Mouse (Mus musculus) liver, adult 2 months (tissue): ENCODE measurements around the gene Zbtb20. TPM values are rescaled to one million over a fixed set of nuclear protein-coding genes. Genes with fewer than 3 reads are reported as not detected.

Experiments
- DNase-seq: peaks from one replicate; pipeline ENCODE4 v3.0.0-alpha.2; 2011; ENCODE audit warnings: low read depth, low spot score; ENCODE audit errors: extremely low read depth
- H3K27ac ChIP-seq: fragments of 200-500 bp; replicated peaks from 2 replicates; pipeline ENCODE4 v1.5.1; 2012; ENCODE audit warnings: low read depth, mild to moderate bottlenecking, control low read depth, inconsistent platforms, low read length; ENCODE audit not compliant: insufficient read depth
- H3K27me3 ChIP-seq: fragments of 200-500 bp; 2 replicates; pipeline ENCODE4 v1.6.1; 2012; ENCODE audit warnings: mild to moderate bottlenecking, moderate library complexity, low read length, inconsistent platforms; ENCODE audit not compliant: control insufficient read depth, insufficient read depth
- H3K36me3 ChIP-seq: fragments of 200-500 bp; 2 replicates; pipeline ENCODE4 v1.6.1; 2012; ENCODE audit warnings: low read length, inconsistent platforms; ENCODE audit not compliant: control insufficient read depth, insufficient read depth
- H3K4me1 ChIP-seq: fragments of 200-500 bp; 2 replicates; pipeline ENCODE4 v1.6.1; 2011; ENCODE audit warnings: low read length; ENCODE audit not compliant: control insufficient read depth, insufficient read depth
- H3K4me3 ChIP-seq: fragments of 200-500 bp; 2 replicates; pipeline ENCODE4 v1.5.1; 2011; ENCODE audit warnings: low read depth, mild to moderate bottlenecking, control low read depth, low read length, moderate library complexity; ENCODE audit not compliant: insufficient read depth
- H3K79me2 ChIP-seq: fragments of 200-500 bp; 2 replicates; pipeline ENCODE4 v1.6.1; 2012; ENCODE audit warnings: inconsistent platforms, mild to moderate bottlenecking, low read length, moderate library complexity; ENCODE audit not compliant: control insufficient read depth, insufficient read depth
- H3K9ac ChIP-seq: fragments of 200-500 bp; 2 replicates; pipeline ENCODE4 v1.6.1; 2012; ENCODE audit warnings: low read depth, mild to moderate bottlenecking, control low read depth, inconsistent platforms, low read length
- CTCF ChIP-seq: fragments of 200-500 bp; IDR thresholded peaks from 2 replicates; pipeline ENCODE4 v1.5.1; 2011; ENCODE audit warnings: low read depth, low read length, control low read depth
- POLR2A ChIP-seq: fragments of 200-500 bp; IDR thresholded peaks from 2 replicates; pipeline ENCODE4 v1.6.1; 2011; ENCODE audit warnings: low read length, control low read depth; ENCODE audit not compliant: insufficient read depth; ENCODE audit errors: extremely low read depth
- WGBS: fragments of 180-500 bp; shearing (Covaris S2); methylation state at CpG from one replicate; pipeline ENCODE4 v1.1.7; 2018; 5-methylcytosine and 5-hydroxymethylcytosine counted together
- polyA plus RNA-seq: library from polyadenylated mRNA; depleted of rRNA; stranded (reverse); fragments of >200 nt; gene quantifications from 2 replicates; pipeline ENCODE4 v1.2.3, GENCODE M21; 2012
- total RNA-seq: library from RNA; depleted of rRNA; stranded (reverse); fragments of >200 nt; gene quantifications from 2 replicates; pipeline ENCODE4 v1.2.3, GENCODE M21; 2014

Gene Zbtb20
- total and polyA plus RNA-seq, 2 experiments = 17.8 to 52.6 TPM

- Histone ChIP-seq H3K36me3 (peaks cover 54% of the 10 kb centered on the region), H3K4me1 (peaks cover 12% of the 10 kb centered on the region), H3K27me3 (no peaks in the 10 kb centered on the region), H3K79me2 (peaks cover 12% of the 10 kb centered on the region; the same call in 1 of the 2 replicates), H3K27ac (no peak overlapping the region), H3K9ac (no peak overlapping the region), H3K4me3 (no peak overlapping the region)
- DNase-seq = no peak
- no peak for TF ChIP-seq CTCF
- TF ChIP-seq POLR2A = no peak
- WGBS = 90% methylated on average over 6 of the region's 6 CpGs
Observed at GRCm38 (mm10) chr16:43580321-43580822, 704.7 kb downstream of the Zbtb20 start.

- no peak overlapping the region for H3K4me3 ChIP-seq
- no peak for TF ChIP-seq POLR2A
- no peak for TF ChIP-seq CTCF
- DNase-seq = no peak
- H3K36me3 ChIP-seq = peaks cover 52% of the 10 kb centered on the region
- peaks cover 14% of the 10 kb centered on the region for H3K4me1 ChIP-seq
- WGBS = 80% methylated on average over 4 of the region's 4 CpGs
- no peak overlapping the region for H3K9ac ChIP-seq
- no peaks in the 10 kb centered on the region for H3K27me3 ChIP-seq
- peaks cover 12% of the 10 kb centered on the region; the same call in 1 of the 2 replicates for H3K79me2 ChIP-seq
- H3K27ac ChIP-seq = no peak overlapping the region
Observed at GRCm38 (mm10) chr16:43581551-43581950, 705.9 kb downstream of the Zbtb20 start.

GRCm38 (mm10) chr16:43586859-43587429 is 711.3 kb downstream of the Zbtb20 start:
- H3K4me1 ChIP-seq = peaks cover 8% of the 10 kb centered on the region
- no peak for DNase-seq
- no peak overlapping the region for H3K9ac ChIP-seq
- no peak overlapping the region for H3K4me3 ChIP-seq
- H3K36me3 ChIP-seq = peaks cover 41% of the 10 kb centered on the region
- TF ChIP-seq CTCF (no peak), POLR2A (no peak)
- H3K79me2 ChIP-seq = peaks cover 10% of the 10 kb centered on the region
- H3K27ac ChIP-seq = no peak overlapping the region
- WGBS = 76% methylated on average over 4 of the region's 4 CpGs
- no peaks in the 10 kb centered on the region for H3K27me3 ChIP-seq

GRCm38 (mm10) chr16:43590704-43591493 is 715.2 kb downstream of the Zbtb20 start:
- H3K27ac ChIP-seq = no peak overlapping the region
- H3K4me1 ChIP-seq = peaks cover 8% of the 10 kb centered on the region
- no peak overlapping the region for H3K4me3 ChIP-seq
- peaks cover 32% of the 10 kb centered on the region for H3K36me3 ChIP-seq
- TF ChIP-seq POLR2A (no peak), CTCF (no peak)
- H3K27me3 ChIP-seq = no peaks in the 10 kb centered on the region
- DNase-seq = no peak
- WGBS = 89% methylated on average over 7 of the region's 7 CpGs
- H3K79me2 ChIP-seq = peaks cover 8% of the 10 kb centered on the region
- H3K9ac ChIP-seq = no peak overlapping the region

- TF ChIP-seq POLR2A = no peak
- no peak for TF ChIP-seq CTCF
- Histone ChIP-seq H3K4me1 (peaks cover 5% of the 10 kb centered on the region), H3K27me3 (no peaks in the 10 kb centered on the region), H3K36me3 (peaks cover 32% of the 10 kb centered on the region), H3K27ac (no peak overlapping the region), H3K4me3 (no peak overlapping the region), H3K79me2 (peaks cover 11% of the 10 kb centered on the region), H3K9ac (no peak overlapping the region)
- 21% methylated on average over 5 of the region's 5 CpGs for WGBS
- peak; percentile 56 for DNase-seq
Observed at GRCm38 (mm10) chr16:43592062-43592461, 716.4 kb downstream of the Zbtb20 start.
